Mouse (Mus musculus): ENCODE measurements at regions not wholly inside any gene's neighbourhood (a gene's known extent, or its start where the extent isn't known, plus 50 kb on each side); places are given as distances from the start of the nearest gene placed in this dataset.

GRCm38 (mm10) chr13:15931553-15932162, 80.0 kb upstream of the Inhba start:
- TF ChIP-seq CTCF (IDR thresholded peaks at IDR 0.05): no peak
- no peak for TF ChIP-seq EP300 (IDR thresholded peaks at IDR 0.05)
